In genomic region chr6:146732232-146732631, GRCm38 (mm10) we compare ENCODE assay signal across 21 mouse cellular contexts. TPM values are rescaled to one million over a fixed set of nuclear protein-coding genes. Genes with fewer than 3 reads are reported as not detected.
DNase-seq lines count a peak whose midpoint lies in the region; ATAC-seq and TF ChIP-seq lines count a peak whose summit lies in the region.
"Had no signal": no experiment of that assay in that cellular context is flagged by ENCODE, and none has a peak within 500 bp of the region (broad histone marks: within the 10 kb centered on the region; RNA-seq: fewer than 3 reads in every experiment).

No protein-coding gene starts in this region.

- no peaks in the 10 kb centered on the region for H3K36me3 ChIP-seq in hindbrain, postnatal 0 days (ENCODE audit: insufficient read depth, low read length)
- H3K36me3 ChIP-seq in hindbrain, embryonic 14.5 days (replicated peaks; ENCODE audit: control insufficient read depth, insufficient read depth): no peaks in the 10 kb centered on the region
- no peaks in the 10 kb centered on the region for H3K36me3 ChIP-seq in stomach, postnatal 0 days (ENCODE audit: control insufficient read depth, insufficient read depth, low read length)
- H3K36me3 ChIP-seq: embryonic facial prominence, embryonic 10.5 days; hindbrain, embryonic 13.5 days; limb, embryonic 13.5 days; liver, embryonic 13.5 days had no signal

- no peaks in the 10 kb centered on the region for H3K9me3 ChIP-seq in hindbrain, postnatal 0 days (ENCODE audit: low read length)
- no peaks in the 10 kb centered on the region for H3K9me3 ChIP-seq in hindbrain, embryonic 14.5 days (ENCODE audit: control insufficient read depth, low read length)
- no peaks in the 10 kb centered on the region for H3K9me3 ChIP-seq in stomach, postnatal 0 days (ENCODE audit: control insufficient read depth, low read length)
- H3K9me3 ChIP-seq: embryonic facial prominence, embryonic 10.5 days; forebrain, embryonic 13.5 days; G1E; hindbrain, embryonic 13.5 days; limb, embryonic 13.5 days; liver, embryonic 13.5 days had no signal

- peak overlapping the region; percentile 15; the same call in 1 of the 2 replicates for H3K27ac ChIP-seq in hindbrain, postnatal 0 days
- H3K27ac ChIP-seq in hindbrain, embryonic 14.5 days: no peak overlapping the region
- H3K27ac ChIP-seq in stomach, postnatal 0 days (replicated peaks): peak overlapping the region; percentile 58; the same call in 1 of the 2 replicates
- no peak overlapping the region for H3K27ac ChIP-seq in gastrocnemius, adult 2 months
- H3K27ac ChIP-seq: embryonic facial prominence, embryonic 10.5 days; forebrain, embryonic 13.5 days; hindbrain, embryonic 13.5 days; kidney, postnatal 0 days; limb, embryonic 13.5 days; liver, embryonic 13.5 days had no signal

- ATAC-seq in hindbrain, postnatal 0 days: no peak
- ATAC-seq in hindbrain, embryonic 14.5 days (ENCODE audit: low FRiP score): no peak
- ATAC-seq in megakaryocyte, adult 5-6 weeks (ENCODE audit: poor library complexity, severe bottlenecking): peak; percentile 51
- ATAC-seq in stomach, postnatal 0 days (ENCODE audit: low FRiP score, low TSS enrichment): no peak
- ATAC-seq: forebrain, embryonic 13.5 days had no signal

- no peak overlapping the region for H3K4me3 ChIP-seq in hindbrain, postnatal 0 days (ENCODE audit: low read length)
- H3K4me3 ChIP-seq in hindbrain, embryonic 14.5 days (replicated peaks; ENCODE audit: low read length): no peak overlapping the region
- no peak overlapping the region for H3K4me3 ChIP-seq in stomach, postnatal 0 days (ENCODE audit: low read depth, low read length)
- H3K4me3 ChIP-seq in gastrocnemius, adult 2 months: no peak overlapping the region
- H3K4me3 ChIP-seq: embryonic facial prominence, embryonic 10.5 days; forebrain, embryonic 13.5 days; hindbrain, embryonic 13.5 days; limb, embryonic 13.5 days; liver, embryonic 13.5 days had no signal

- 0 out of 2 replicates have a peak overlapping the region, but pooled peaks have one; percentile 5 for H3K9ac ChIP-seq in hindbrain, postnatal 0 days (replicated peaks; ENCODE audit: low read length)
- no peak overlapping the region for H3K9ac ChIP-seq in hindbrain, embryonic 14.5 days
- H3K9ac ChIP-seq in stomach, postnatal 0 days (ENCODE audit: low read length): no peak overlapping the region
- H3K9ac ChIP-seq: forebrain, embryonic 13.5 days; hindbrain, embryonic 13.5 days; limb, embryonic 13.5 days; liver, embryonic 13.5 days; lung, embryonic 14.5 days had no signal

- H3K4me1 ChIP-seq in hindbrain, postnatal 0 days (ENCODE audit: insufficient read depth, low read length): 0 out of 2 replicates have a peak, but pooled peaks cover 4% of the 10 kb centered on the region
- peaks cover 4% of the 10 kb centered on the region; the same call in 1 of the 2 replicates for H3K4me1 ChIP-seq in hindbrain, embryonic 14.5 days (replicated peaks; ENCODE audit: control insufficient read depth, insufficient read depth, low read length)
- H3K4me1 ChIP-seq in stomach, postnatal 0 days (replicated peaks; ENCODE audit: control insufficient read depth, insufficient read depth): peaks cover 12% of the 10 kb centered on the region

- TF ChIP-seq EP300 in stomach, postnatal 0 days (optimal IDR thresholded peaks at IDR 0.05): no peak

- H3K4me2 ChIP-seq in hindbrain, postnatal 0 days (ENCODE audit: low read depth, low read length): no peak overlapping the region
- H3K4me2 ChIP-seq in hindbrain, embryonic 14.5 days (replicated peaks): no peak overlapping the region
- no peak overlapping the region for H3K4me2 ChIP-seq in stomach, postnatal 0 days (replicated peaks; ENCODE audit: low read depth)
- H3K4me2 ChIP-seq: forebrain, embryonic 13.5 days; hindbrain, embryonic 13.5 days; limb, embryonic 13.5 days; liver, embryonic 13.5 days; lung, embryonic 14.5 days had no signal

- WGBS in hindbrain, postnatal 0 days: 71% methylated on average over 3 of the region's 3 CpGs
- WGBS in hindbrain, embryonic 14.5 days: 78% methylated on average over 3 of the region's 3 CpGs
- 20% methylated on average over 3 of the region's 3 CpGs for WGBS in stomach, postnatal 0 days

- peak; percentile 15 for DNase-seq in heart, adult 11 months
- DNase-seq in heart, postnatal 10 days: no peak
- DNase-seq in hindbrain, postnatal 0 days (ENCODE audit: low spot score): no peak
- DNase-seq in hindbrain, embryonic 14.5 days (ENCODE audit: low spot score): no peak
- DNase-seq in stomach, postnatal 0 days (ENCODE audit: low spot score): no peak
- no peak for DNase-seq in urinary bladder, postnatal 36 days (ENCODE audit: low spot score in 2 of 2)
- DNase-seq in gastrocnemius, adult 2 months: no peak
- DNase-seq: gastrocnemius, postnatal 14 days; kidney, adult 18-20 months; layer of hippocampus, postnatal 36 days; liver, embryonic 13.5 days; lung, postnatal 4 days; right cerebral cortex, postnatal 14 days had no signal

- no peaks in the 10 kb centered on the region for H3K27me3 ChIP-seq in hindbrain, postnatal 0 days (ENCODE audit: insufficient read depth, low read length)
- H3K27me3 ChIP-seq in hindbrain, embryonic 14.5 days (ENCODE audit: control insufficient read depth, insufficient read depth, low read length): no peaks in the 10 kb centered on the region
- no peaks in the 10 kb centered on the region for H3K27me3 ChIP-seq in stomach, postnatal 0 days (ENCODE audit: control insufficient read depth, insufficient read depth, low read length)
- H3K27me3 ChIP-seq: forebrain, embryonic 13.5 days; hindbrain, embryonic 13.5 days; limb, embryonic 13.5 days; liver, embryonic 13.5 days had no signal

- intact Hi-C loops in heart, postnatal 10 days (cut with DNase I): no loop called here
- intact Hi-C loops in gastrocnemius, adult 2 months (cut with DNase I): no loop called here

- TF ChIP-seq CTCF in hindbrain, postnatal 0 days (IDR thresholded peaks at IDR 0.05; ENCODE audit: low read depth): no peak
- 0 out of 2 replicates have a peak, but pooled peaks have one; percentile 10 for TF ChIP-seq CTCF in stomach, postnatal 0 days (IDR thresholded peaks at IDR 0.05; ENCODE audit: low read depth)
- no peak for TF ChIP-seq CTCF in gastrocnemius, adult 2 months (IDR thresholded peaks at IDR 0.05)

RNA-seq across cellular contexts. Expression of gene Stk38l, which starts 7.4 kb away (rescaled TPM):
- 10 to 100 TPM; 18.7 to 19.1 TPM for total RNA-seq in heart, postnatal 10 days (2021)
- 4.5 and 5.0 TPM in 2 replicates for total RNA-seq in hindbrain, postnatal 0 days (2014; rRNA removed)
- polyA plus RNA-seq in hindbrain, postnatal 0 days (2015; fragmentation: Nextera tagmentation; extraction: Ambion mirVana): 12.3 and 14.4 TPM in 2 replicates
- polyA plus RNA-seq in hindbrain, embryonic 14.5 days (2014; fragmentation: Nextera tagmentation; extraction: Ambion mirVana): 15.6 and 15.9 TPM in 2 replicates
- total RNA-seq in megakaryocyte, adult 5-6 weeks (2015): 2.2 and 5.0 TPM in 2 replicates
- total RNA-seq in megakaryocyte, adult 5-6 weeks (2017): 2.8 and 3.7 TPM in 2 replicates
- polyA plus RNA-seq in stomach, postnatal 0 days (2015; fragmentation: Nextera tagmentation; extraction: Ambion mirVana): 16.9 and 17.3 TPM in 2 replicates
- 10 to 100 TPM; 11.4 to 11.8 TPM for total RNA-seq in gastrocnemius, adult 2 months (2021)

Comparison
In these comparisons a context has a peak if more than half of its experiments do, and no peak if none do; other contexts are left out.
1. H3K27ac ChIP-seq: peak in hindbrain, postnatal 0 days (single experiment) and stomach, postnatal 0 days (single experiment); none in hindbrain, embryonic 14.5 days (single experiment) and gastrocnemius, adult 2 months (single experiment).